Mouse (Mus musculus): ENCODE measurements around the gene Itln1.
A peak's percentile ranks its signal among the peaks of the same experiment; 100 is the strongest.

The Itln1 gene

DNA sequence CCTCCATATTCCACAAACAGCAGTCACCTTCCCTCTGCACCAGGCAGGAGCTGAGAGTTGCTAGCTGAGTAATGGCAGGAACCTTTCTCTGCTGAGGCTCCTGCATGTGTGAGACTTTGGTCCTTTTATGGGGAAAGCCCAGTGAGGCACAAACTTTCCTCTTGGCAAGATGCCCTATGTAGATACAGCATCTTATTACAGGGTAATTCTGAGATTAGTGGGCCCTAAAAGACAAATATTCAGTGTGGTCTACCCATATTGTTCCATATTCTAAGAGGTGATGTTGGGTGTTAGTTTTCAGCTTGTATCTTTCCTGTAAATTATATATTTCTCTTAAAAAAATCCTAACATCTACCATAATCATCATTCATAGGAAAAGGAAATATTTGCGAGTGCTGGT lies at the start of gene Itln1:
Itln1 (minus strand) TSS at position 101 of the 400 bp plus-strand sequence.
- no peak for DNase-seq (ENCODE audit: low spot score in 2 of 2)

DNA sequence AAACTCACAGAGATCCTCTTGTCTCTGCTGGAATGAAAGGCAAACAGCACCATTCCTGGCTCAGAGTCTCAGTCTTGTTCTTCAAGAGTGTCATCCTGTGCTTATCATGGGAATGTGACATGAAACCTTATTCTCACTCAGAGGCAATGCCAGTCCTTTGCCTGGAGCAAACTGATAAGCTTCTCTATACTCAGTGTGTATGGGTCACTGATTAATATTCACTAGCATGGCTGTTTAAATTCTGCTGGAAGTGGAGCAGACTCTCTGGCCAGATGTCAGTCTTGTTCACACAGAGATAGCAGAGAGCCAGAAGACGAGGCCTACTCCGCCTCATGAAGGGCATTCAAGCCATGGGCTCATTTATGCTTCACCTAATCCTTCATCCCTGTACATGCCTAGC lies 49.5 kb upstream of the Itln1 start:
- no peak for DNase-seq (ENCODE audit: low spot score in 2 of 2)

DNA sequence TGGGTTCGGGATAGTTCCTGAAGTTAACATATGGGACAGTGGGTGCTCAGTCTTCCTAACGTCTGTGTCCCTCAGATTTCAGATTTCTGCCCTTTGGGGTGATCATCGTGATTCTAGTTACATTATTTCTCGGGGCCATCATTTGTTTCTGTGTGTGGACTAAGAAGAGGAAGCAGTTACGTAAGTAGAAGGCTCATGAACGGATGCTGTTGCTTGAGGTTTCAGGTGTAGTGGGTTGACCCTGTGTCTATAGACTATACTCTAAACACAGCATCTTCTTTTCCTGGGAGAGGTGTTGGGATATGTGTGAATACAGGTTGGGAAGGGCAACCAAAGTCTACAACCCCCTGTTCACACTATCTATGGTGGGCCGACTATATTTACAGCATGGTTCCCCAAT lies 42.1 kb upstream of the Itln1 start:
- no peak for DNase-seq (ENCODE audit: low spot score in 2 of 2)

DNA sequence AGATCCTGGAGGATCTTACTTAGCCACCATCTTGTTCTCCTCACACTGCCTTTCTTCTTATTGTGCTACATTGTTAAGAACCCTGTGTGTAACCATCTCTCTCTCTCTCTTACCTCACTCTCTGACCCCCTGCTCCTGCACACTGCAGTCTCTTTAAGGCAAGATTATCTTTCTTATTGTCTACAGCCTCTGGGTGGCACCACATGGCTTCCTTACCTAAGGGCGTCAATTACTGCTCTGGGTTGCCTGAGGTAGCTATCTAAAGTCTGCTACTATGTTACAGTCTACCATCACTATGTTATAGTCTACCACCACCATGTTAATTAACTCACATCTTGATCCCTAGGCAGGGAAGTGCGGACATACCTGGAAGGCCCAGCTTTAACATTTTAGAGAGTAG lies 33.3 kb upstream of the Itln1 start:
- DNase-seq (ENCODE audit: low spot score in 2 of 2) = no peak

DNA sequence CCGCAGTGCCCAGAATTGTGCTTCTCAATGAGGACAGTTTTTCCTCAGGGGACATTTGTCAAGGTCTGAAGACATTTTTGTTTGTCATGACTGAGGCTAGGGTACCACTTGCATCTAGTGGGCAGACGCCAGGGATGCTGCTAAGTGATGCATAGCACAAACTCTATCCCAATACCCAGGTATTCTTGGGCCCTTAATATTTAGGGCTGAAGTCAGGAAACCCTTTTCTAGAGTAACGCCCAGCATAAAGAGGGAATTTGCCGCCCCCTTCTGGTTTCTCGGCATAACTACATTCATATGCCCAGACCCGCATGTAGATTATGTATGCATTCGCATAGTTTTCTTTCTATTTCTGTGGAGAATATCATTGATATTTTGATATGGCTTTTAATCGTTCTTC lies 31.7 kb upstream of the Itln1 start:
- peak in 1 of 2 experiments; percentile 15 for DNase-seq (ENCODE audit: low spot score in 2 of 2)

DNA sequence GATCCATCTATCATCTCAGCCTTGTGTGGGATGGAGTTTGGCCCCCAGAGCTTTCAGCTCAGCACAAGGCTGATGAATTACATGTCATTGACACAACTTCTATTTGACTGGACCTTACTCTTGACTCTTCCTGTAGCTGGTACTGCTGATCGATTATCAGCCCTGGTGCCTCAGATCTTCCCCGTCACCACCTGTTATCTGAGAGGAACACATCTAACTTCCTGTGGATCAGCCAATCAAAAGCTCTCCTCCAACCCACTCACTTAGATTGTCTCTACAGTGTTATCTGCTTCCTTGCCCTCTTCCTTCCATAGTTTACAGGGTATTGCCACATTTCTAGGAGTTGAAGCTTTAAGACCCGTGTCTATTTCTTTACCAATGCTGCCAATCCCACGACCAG lies 30.8 kb upstream of the Itln1 start:
- no peak for DNase-seq (ENCODE audit: low spot score in 2 of 2)

DNA sequence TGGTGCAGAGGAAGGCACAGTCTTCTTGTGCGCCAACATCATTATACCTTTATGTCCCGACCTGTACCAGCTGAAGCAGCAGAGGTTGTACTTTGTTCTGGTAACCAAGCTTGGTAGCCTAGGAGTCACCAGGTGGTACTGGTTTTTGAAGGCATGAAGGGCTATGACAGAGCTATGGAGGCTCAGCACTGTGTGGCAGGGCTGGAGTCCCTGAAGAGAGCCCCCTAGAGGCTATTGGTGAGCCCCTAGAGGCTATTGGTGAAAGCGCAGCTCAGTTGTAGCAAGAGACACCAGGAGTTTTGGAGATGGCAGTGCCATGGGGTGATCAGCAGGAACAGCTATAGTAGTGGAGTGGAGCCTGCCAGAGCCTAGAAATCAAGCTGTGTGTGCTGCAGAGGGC lies 29.2 kb upstream of the Itln1 start:
- DNase-seq (ENCODE audit: low spot score in 2 of 2) = no peak

DNA sequence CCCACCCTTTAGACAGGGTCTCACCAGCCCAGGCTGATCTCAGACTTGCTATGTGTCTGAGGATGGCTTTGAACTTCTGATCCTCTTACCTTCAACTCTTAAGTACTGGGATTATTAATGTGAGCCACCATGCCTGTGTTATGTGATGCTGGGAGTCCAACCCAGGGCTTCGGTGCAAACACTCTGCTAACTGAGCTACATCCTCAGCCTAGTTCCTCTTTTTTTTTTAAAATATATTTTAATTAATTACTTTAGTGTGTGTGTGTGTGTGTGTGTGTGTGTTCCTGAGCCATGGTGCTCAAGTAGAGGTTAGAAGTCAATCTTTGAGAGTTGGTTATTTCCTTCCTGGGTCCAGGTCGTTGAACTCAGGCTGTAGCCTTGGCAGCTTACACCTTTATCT lies 27.9 kb upstream of the Itln1 start:
- no peak for DNase-seq (ENCODE audit: low spot score in 2 of 2)

DNA sequence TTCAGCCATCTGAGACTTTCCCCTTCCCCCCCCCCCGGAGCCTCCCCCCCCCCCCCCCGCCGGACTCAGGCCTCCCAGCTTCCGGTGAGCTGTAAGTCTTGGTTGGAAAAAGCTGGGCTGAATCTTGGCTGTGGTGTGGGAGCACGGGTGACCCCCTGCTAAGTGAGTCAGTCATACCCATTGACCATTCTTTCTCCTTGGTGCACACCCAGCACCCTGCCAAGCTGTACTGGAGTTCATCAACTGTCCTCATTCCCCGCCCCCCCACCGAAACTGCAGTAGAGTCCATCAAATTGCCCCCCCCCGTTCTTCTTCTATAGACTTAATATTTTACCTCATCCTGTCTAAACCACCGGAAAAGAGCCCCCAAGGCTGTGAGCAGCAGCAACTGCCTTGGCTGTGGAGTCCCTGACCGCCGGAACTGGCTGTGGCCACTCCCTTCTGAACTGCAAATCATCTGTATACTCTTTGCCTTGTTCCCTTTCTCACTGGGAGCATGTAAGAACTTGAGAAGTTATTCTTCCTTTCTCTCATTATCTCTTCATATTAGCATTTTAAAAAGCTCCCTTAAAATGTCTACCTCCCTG lies 26.6 kb upstream of the Itln1 start:
- no peak for DNase-seq (ENCODE audit: low spot score in 2 of 2)

DNA sequence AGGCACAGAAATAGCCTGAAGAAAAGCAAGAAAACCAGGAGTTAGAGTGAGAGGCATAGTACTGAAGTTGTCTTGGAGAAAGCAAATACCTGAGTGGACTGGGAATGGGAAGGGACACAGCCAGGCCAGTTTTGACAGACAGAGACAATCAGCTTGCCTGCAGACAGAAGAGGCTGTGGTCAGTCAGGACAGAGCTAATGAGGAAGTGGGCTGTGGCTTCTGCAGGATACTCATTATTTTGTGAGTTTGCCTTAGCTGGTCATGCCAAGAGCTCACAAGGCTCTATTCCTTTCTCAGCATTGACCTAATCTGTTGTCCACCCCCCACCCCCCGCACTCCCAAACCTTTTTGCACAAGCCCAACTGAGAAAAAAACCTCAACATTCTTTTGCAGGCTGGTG lies 26.1 kb upstream of the Itln1 start:
- DNase-seq (ENCODE audit: low spot score in 2 of 2) = no peak

DNA sequence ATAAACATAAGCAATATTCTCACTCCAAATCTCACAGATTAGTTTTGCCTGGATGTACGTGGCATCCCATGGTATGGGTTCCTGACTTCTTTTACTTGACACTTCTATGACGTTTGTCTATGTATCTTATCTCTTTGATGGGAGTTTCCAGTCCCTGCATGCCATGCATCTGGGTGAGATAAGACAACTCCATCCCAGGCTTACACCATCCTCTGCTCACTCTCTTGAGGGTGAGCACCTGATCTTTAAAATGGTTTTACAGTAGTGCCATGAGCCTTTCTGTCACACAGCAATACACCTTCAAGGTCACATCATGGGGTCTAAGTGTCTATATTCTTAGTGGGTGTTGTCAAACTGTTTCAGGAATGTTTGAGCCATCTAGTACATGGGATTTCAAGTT lies 25.2 kb upstream of the Itln1 start:
- no peak for DNase-seq (ENCODE audit: low spot score in 2 of 2)

DNA sequence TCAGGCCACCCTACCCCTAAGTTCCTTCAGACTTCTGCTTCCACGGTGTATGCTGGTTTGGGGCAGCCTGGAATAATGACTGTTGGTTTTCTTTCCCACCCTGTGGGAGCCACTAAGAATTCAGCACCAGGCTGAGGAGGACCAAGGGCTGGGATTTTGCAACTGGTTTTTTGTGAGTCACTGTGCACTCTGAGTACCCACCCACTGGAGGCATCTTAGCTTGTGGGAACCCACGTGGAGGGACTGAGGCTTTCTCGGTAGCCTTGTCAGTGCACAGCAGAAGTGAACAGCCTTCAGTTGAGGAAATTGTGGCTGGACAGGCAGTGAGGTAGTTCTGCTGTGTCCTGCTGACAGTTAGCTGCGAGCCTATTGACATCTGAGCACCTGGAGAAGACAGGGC lies 23.8 kb upstream of the Itln1 start, which contains the start of gene Cd244a:
Cd244a (plus strand) TSS at position 296 of the 400 bp plus-strand sequence.
- DNase-seq (ENCODE audit: low spot score in 2 of 2) = no peak

DNA sequence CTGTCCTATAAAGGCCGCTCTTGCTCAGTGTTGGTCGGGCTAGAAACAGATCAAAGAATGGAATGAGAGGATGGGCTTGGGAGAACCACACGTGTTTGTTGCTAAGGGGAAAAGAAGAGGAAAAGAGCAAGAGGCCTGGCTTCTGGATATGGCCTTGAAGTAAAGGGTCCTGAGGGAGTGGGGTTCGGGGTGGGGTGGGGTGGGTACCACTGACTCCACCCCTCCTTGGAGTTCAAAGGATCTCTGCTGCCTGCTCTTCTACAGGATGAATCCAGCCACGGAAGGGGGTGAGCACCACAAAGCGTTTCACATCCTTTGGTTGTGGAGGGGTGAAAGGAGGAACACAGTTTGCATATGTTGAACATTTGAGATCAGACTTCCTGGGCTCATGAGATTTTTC lies 23.3 kb upstream of the Itln1 start:
- DNase-seq (ENCODE audit: low spot score in 2 of 2) = no peak

DNA sequence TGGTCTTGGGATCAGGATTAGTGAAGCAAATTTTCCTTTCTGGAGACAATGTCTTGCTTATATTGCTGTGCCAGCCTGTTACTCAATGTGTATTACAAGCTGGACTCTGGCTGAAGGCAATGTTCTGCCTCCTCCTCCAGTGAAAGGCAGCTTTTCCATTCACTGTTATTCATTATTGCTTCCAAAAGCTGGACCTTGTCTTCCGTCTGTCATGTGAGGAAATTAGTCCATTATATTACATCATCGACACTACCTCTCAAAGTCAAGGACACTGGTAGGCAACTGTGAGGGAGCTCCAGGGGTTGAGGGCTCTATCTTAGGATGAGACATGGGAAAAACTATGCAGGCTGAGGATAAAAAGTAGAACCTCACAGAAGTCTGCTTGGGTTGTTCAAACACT lies 21.3 kb upstream of the Itln1 start:
- DNase-seq (ENCODE audit: low spot score in 2 of 2) = no peak

DNA sequence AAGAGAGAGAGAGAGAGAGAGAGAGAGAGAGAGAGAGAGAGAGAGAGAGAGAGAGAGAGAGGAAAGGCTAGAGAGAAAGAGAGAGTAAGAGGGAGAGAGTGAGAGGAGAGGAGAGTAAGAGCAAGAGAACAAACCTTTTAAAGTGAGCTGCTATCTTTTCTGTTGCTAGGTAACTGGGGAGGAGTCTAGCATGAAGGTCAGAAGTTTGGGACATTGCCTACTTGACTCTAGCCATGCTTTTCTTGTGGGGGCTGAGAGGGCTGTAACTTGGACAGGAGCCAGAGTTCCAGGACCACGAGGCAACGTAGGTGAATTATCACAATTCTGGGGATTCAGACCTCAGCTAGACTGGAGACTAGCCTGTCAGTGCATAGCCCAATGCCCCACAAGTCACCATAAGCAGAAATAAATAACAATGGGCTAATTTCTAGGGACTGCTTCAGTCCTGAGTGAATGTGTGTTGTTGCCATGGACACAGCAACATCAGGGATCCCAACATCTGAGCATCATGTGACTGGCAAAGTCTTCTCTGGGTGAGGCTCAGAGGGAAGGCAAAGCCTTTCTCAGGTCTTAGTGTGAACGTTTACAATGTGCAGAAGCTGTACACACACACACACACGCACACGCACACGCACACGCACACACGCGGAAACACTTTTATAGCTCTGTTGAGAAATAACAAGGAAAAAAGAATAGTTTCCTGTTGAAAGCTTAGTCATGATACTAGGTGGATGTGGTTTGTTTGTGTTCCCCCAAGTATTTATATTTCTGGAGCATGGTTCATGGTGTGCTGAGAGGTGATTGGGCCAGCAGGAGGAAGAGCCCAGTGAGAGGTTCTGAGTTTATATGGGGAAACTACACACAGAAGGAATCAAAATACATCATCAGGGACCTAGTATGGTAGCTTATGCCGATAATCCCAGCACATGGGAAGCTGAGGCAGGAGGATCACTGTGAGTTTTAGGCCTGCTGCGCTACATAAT lies 18.6 kb upstream of the Itln1 start:
- no peak for DNase-seq (ENCODE audit: low spot score in 2 of 2)

DNA sequence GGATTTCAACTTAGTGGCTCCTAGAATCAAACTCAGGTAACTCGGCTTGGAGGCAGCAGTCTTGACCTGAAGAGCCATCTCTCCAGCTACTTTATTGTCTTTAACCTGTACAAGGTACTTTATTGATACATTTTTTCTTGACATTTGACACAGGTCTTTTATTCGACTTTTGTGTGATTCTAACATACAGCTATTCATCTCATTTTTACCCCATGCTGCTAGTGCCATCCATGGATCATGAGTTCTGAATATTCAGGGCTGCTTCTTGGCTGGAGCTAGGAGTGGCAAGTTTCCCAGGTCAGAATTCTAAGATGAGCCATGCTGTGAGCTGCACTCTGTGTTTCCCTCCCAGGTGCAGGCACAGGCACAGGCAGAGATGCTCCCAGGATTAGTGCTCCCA lies 17.1 kb upstream of the Itln1 start:
- no peak for DNase-seq (ENCODE audit: low spot score in 2 of 2)

DNA sequence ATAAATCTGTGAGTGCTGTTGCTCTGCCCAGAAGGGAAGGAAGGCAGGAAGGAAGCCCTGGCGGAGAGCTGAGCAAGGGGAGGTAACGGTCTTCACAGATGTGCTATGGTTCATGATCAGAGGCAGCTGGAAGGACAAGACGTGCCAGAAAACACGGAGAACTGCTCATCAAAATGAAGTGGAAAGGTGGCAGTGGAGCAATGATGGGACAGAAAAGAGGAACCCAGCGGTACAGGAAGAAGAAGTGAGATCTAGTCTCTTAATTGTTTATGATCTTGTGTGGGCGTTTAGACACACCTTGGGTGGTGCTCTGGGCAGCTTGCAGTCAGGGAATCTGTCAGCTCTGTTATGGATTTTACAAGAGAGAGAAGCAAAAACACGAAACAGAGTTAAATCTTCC lies 16.2 kb upstream of the Itln1 start:
- DNase-seq (ENCODE audit: low spot score in 2 of 2) = no peak

DNA sequence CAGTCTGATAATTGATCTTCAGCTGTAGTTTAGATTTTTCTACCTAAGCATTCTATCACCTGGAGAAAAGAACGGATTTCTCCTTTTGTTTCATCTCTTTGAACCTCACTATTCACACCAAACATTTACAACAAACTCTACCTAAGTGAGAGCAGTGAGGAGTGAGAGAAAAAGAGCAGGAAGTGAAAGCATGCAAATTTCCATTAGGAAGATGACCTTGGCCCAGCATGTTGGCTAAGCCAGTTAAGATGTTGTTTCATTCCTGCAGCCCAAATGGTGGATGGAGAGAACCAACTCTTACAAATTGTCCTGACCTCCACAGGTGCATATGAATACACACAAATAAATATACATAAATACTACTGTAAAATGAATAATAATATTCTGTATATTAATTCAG lies 5.6 kb upstream of the Itln1 start:
- DNase-seq (ENCODE audit: low spot score in 2 of 2) = no peak

DNA sequence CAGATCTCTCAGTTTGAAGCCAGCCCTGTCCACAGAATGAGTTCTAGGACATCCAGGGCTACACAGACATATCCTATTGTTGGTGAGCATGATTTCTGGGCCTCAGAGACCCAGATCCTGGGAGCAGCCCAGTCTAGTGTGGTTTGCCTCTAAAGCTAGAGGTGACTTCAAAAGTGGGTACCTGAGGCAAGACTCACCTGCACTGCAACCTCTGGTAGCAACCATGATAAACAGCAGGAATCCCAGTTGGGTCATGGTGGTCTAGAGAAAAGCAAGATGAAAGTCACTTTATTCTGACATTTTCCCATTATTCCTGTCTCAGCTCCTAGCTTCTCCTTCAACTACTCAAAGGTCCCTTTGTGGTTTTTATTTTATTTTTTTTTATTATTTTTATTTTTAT lies 537 bp downstream of the Itln1 start:
- no peak for DNase-seq (ENCODE audit: low spot score in 2 of 2)

DNA sequence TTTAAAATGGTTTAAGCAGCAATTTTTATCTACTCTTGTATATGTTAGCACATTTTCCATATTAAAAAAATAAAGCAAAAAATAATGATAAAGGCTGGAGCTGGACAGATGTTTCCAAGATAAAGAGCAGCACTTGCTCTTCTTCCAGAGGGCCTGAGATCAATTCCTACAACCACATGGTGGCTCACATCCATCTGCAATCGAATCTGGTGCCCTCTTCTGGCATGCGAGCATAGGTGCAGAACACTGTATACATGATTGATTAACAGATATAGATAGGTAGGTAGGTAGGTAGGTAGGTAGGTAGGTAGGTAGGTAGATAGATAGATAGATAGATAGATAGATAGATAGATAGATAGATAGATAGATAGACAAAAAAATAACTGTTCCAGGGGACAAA lies 2.3 kb downstream of the Itln1 start:
- no peak for DNase-seq (ENCODE audit: low spot score in 2 of 2)

DNA sequence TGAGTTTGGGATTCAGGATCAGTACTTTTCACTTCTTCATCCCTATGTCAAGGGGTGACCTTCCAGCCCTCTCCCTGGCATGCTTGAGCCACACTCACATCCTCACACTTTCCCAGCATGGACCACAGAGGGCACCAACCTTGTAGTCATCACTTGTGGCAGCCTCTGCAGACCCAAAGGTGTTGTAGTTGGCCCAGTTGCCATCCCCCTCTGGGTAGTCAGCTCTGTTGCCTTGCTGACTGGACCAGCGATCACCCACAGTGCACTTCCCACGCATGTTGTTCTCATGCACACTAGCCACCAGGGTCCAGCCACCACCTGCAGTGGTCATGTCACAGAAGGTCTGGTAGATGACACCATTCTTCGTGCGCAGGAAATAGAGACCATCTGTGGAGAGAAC lies 3.7 kb downstream of the Itln1 start:
- DNase-seq (ENCODE audit: low spot score in 2 of 2) = no peak

DNA sequence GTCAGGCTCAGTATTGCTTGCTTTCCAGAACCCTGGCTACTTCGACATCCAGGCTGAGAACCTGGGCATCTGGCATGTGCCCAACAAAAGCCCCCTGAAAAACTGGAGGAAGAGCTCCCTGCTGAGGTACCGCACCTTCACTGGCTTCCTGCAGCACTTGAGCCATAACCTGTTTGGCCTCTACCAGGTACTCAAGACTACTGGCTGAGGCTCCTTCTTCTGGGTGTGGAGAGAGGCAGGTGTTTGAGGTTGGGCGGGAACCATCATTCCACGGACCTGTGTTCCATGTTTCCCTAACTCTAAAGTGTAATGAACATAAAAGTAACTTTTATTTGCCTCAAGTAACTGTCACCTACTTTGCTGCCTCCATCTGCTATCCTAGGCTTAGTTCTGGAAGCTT lies 19.5 kb downstream of the Itln1 start:
- DNase-seq (ENCODE audit: low spot score in 2 of 2) = no peak

DNA sequence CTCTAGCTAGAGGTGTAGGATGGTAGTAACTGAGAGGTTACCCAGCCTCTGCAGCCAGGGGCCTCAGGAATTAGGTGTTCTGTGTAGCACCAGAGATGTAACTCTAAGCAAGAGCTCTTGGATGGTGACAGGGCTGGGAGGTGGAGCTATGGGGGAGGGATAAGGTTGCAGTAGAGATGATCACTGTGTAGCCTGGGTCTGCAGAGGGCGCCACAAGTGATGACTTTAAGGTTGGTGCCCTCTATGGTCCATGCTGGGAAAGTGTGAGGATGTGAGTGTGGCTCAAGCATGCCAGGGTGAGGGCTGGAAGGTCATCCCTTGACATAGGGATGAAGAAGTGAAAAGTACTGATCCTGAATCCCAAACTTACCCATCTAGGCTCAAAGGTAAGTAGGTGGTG lies 20.1 kb downstream of the Itln1 start:
- DNase-seq (ENCODE audit: low spot score in 2 of 2) = no peak

Measured in frontal cortex, postnatal 10 days (tissue).